Mouse (Mus musculus) heart, adult 2 months (tissue): ENCODE data around the gene Sprtn. TPM values are rescaled to one million over a fixed set of nuclear protein-coding genes. Genes with fewer than 3 reads are reported as not detected.

Experiments
- DNase-seq, 2 experiments: peaks; one replicate each; pipeline ENCODE4 v3.0.0; 2021
- H3K27ac ChIP-seq: fragments of 200-600 bp; 2 replicates; pipeline ENCODE4 v1.8.1; 2022
- H3K27me3 ChIP-seq: fragments of 200-500 bp; 2 replicates; pipeline ENCODE4 v1.6.1; 2012; ENCODE audit warnings: mild to moderate bottlenecking, low read length, inconsistent platforms, mixed read lengths; ENCODE audit not compliant: control insufficient read depth, insufficient read depth
- H3K36me3 ChIP-seq: fragments of 200-500 bp; 2 replicates; pipeline ENCODE4 v1.6.1; 2012; ENCODE audit warnings: low read length, inconsistent platforms; ENCODE audit not compliant: control insufficient read depth, insufficient read depth
- H3K4me1 ChIP-seq: fragments of 200-500 bp; 2 replicates; pipeline ENCODE4 v1.6.1; 2011; ENCODE audit warnings: low read length; ENCODE audit not compliant: control insufficient read depth, insufficient read depth
- H3K4me3 ChIP-seq: fragments of 200-600 bp; 2 replicates; pipeline ENCODE4 v1.8.1; 2022
- H3K79me2 ChIP-seq: fragments of 200-500 bp; replicated peaks from 2 replicates; pipeline ENCODE4 v1.6.1; 2012; ENCODE audit warnings: mild to moderate bottlenecking, inconsistent platforms, low read length, moderate library complexity, mixed read lengths; ENCODE audit not compliant: control insufficient read depth, insufficient read depth
- H3K9ac ChIP-seq: fragments of 200-500 bp; 2 replicates; pipeline ENCODE4 v1.6.1; 2012; ENCODE audit warnings: low read depth, mild to moderate bottlenecking, control low read depth, inconsistent platforms, low read length, mixed read lengths
- CTCF ChIP-seq: fragments of 200-600 bp; IDR thresholded peaks from 2 replicates; pipeline ENCODE4 v1.8.1; 2022; ENCODE audit warnings: antibody characterized with exemption, mild to moderate bottlenecking, moderate library complexity
- EP300 ChIP-seq: fragments of 200-500 bp; IDR thresholded peaks from 2 replicates; pipeline ENCODE4 v1.6.1; 2011; ENCODE audit warnings: low read depth, low read length, control low read depth; ENCODE audit not compliant: insufficient read depth
- POLR2A ChIP-seq: fragments of 200-500 bp; IDR thresholded peaks from 2 replicates; pipeline ENCODE4 v1.6.1; 2011; ENCODE audit warnings: mild to moderate bottlenecking, low read depth, low read length, control low read depth; ENCODE audit not compliant: insufficient read depth
- WGBS: fragments of 180-500 bp; shearing (Covaris S2); methylation state at CpG from one replicate; pipeline ENCODE4 v1.1.7; 2018; 5-methylcytosine and 5-hydroxymethylcytosine counted together
- intact Hi-C: fragments of 180-260 bp; cut with DNase I; formaldehyde crosslinking; loops from one replicate; pipeline ENCODE4 v1.15.1; 2025
- polyA plus RNA-seq: library from polyadenylated mRNA; depleted of rRNA; stranded (reverse); fragments of >200 nt; gene quantifications from 2 replicates; pipeline ENCODE4 v1.2.3, GENCODE M21; 2012
- total RNA-seq, 2 experiments: library from RNA; stranded (reverse); gene quantifications; 2 replicates each; pipeline ENCODE4 v1.2.3; 2021

The Sprtn gene
- total and polyA plus RNA-seq, 3 experiments, result 8.3 to 10.3 (median 10.3) TPM

- intact Hi-C loops, result no loop called here
- H3K27me3 ChIP-seq, result no peaks in the 10 kb centered on the region
- TF ChIP-seq EP300, result no peak
- peak overlapping the region; percentile 87 for H3K27ac ChIP-seq
- 64% methylated on average over 4 of the region's 4 CpGs for WGBS
- no peak overlapping the region for H3K4me3 ChIP-seq
- H3K9ac ChIP-seq, result no peak overlapping the region
- DNase-seq, result no peak
- H3K79me2 ChIP-seq, result peaks cover 22% of the 10 kb centered on the region
- H3K36me3 ChIP-seq, result peaks cover 11% of the 10 kb centered on the region
- H3K4me1 ChIP-seq, result peaks cover 25% of the 10 kb centered on the region
These were observed 39.6 kb downstream of the Sprtn start for GRCm38 (mm10) chr8:124937293-124937692.

GRCm38 (mm10) chr8:124943801-124944200 lies 46.1 kb downstream of the Sprtn start:
- H3K36me3 ChIP-seq, result peaks cover 11% of the 10 kb centered on the region
- peaks cover 30% of the 10 kb centered on the region for H3K79me2 ChIP-seq
- intact Hi-C loops, result no loop called here
- no peak for DNase-seq
- TF ChIP-seq EP300, result no peak
- no peak for TF ChIP-seq CTCF
- no peak for TF ChIP-seq POLR2A
- peak overlapping the region; percentile 15; the same call in 1 of the 2 replicates for H3K27ac ChIP-seq
- H3K27me3 ChIP-seq, result no peaks in the 10 kb centered on the region
- WGBS, result 68% methylated on average over 6 of the region's 6 CpGs
- H3K4me1 ChIP-seq, result peaks cover 23% of the 10 kb centered on the region
- H3K9ac ChIP-seq, result peak overlapping the region; percentile 37
- H3K4me3 ChIP-seq, result no peak overlapping the region; the same call in 1 of the 2 replicates

DNA sequence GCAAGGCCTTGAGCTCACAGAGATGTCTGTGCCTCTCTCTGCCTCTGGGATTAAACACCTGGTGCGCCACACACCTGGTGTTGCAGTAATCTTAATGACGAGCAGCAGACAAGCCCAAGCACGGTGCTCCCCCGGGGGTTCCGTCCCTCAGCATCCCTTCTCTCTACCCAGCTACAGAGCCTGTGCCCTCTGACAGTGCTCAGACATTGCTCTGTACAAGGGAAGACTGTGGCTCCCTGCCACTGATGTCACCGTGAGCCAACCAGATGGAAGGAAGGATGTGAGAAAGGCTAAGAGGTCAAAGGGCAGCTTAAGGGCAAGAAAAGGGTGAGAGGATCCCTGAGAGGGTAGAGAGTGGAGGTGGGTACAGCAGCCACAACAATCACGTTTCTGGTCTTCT lies 46.7 kb downstream of the Sprtn start:
- H3K27ac ChIP-seq, result peak overlapping the region; percentile 23; the same call in 1 of the 2 replicates

DNA sequence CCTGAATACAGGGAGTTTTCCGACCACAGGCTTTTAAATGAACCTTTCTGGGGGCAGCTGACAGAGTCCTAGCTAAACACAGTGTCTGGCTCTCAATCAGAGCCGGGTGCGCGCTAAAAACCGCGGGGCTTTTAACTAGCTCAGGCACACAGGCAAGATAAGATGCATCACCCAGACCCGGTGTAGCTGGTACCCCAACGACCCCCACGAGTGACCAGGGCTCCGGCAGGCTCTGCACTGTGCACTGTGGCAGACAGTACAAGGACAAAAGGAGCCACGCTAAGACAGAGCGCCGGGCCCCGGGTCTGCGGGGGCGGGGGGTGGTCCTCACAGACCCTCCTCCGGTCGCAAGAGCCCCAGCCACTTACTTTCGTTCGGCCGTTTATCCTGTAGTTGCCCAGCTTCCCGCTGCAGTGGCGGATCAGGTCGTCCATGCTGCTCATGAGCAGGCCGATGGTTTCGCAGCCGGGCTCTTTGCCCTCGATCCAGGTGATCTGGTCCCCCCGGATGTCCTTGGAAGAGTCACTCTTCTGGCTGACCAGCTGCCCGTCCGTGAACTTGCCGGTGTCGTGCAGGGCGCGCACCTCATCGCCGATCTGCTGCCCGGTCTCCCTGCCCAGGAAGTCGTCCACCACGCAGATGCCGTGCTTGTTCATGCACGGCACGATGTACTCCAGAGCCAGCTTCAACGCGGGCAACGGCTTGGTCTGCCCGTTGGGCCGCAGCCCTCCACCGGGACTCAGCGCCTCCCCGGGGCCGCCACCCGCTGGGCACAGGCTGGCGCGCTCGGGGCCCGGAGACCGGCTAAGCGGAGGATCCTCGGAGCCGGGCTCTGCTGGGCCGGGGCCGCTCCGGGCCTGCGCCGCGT lies 50.4 kb downstream of the Sprtn start:
- intact Hi-C loops, result loop anchor here (2.0 to 5.0 kb wide), 2 partner anchors 36 to 51 kb away; partner anchors contain the start of genes Exoc8 and Sprtn
- peaks cover 7% of the 10 kb centered on the region for H3K36me3 ChIP-seq
- under 1% methylated on average over 67 of the region's 67 CpGs for WGBS
- H3K27ac ChIP-seq, result peak overlapping the region; percentile 90
- no peaks in the 10 kb centered on the region for H3K27me3 ChIP-seq
- peak overlapping the region; percentile 89 for H3K4me3 ChIP-seq
- TF ChIP-seq EP300, result 0 out of 2 replicates have a peak, but pooled peaks have one; percentile 22
- no peak for TF ChIP-seq POLR2A
- H3K4me1 ChIP-seq, result peaks cover 24% of the 10 kb centered on the region
- H3K79me2 ChIP-seq, result peaks cover 16% of the 10 kb centered on the region
- peak overlapping the region; percentile 100 for H3K9ac ChIP-seq
- peak; percentile 63 to 75 for DNase-seq

More for the DNA sequence above, 46.7 kb downstream of the Sprtn start:
- Histone ChIP-seq H3K27me3 (no peaks in the 10 kb centered on the region), H3K4me3 (peak overlapping the region; percentile 20; the same call in 1 of the 2 replicates), H3K36me3 (peaks cover 11% of the 10 kb centered on the region), H3K4me1 (peaks cover 23% of the 10 kb centered on the region), H3K9ac (no peak overlapping the region; the same call in 1 of the 2 replicates), H3K79me2 (peaks cover 29% of the 10 kb centered on the region)
- 48% methylated on average over 7 of the region's 7 CpGs for WGBS
- TF ChIP-seq POLR2A (no peak), EP300 (no peak), CTCF (no peak)
- peak in 1 of 2 experiments; percentile 30 for DNase-seq
- intact Hi-C loops, result no loop called here

DNA sequence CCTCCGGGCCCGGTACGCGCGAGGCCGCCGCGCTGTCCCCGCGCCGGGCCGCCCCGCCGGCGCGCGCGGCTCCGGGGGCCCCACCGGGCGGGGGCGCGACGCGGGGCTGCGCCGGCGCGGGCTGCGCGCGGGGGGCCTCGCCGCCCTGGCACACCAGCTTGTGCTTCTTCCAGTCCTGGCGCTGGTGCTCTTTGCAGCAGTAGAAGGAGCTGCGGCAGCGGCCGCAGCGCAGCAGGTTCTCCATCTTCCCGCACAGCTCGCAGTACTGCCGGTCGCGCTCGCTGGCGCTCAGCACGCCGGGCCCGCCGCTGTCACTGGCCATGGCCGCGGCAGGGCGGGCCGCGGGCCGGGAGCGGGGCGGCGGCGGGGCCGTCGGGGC lies 51.0 kb downstream of the Sprtn start:
- Histone ChIP-seq H3K4me3 (peak overlapping the region; percentile 89), H3K27me3 (no peaks in the 10 kb centered on the region), H3K36me3 (peaks cover 7% of the 10 kb centered on the region), H3K27ac (peak overlapping the region; percentile 90), H3K4me1 (peaks cover 20% of the 10 kb centered on the region), H3K9ac (peak overlapping the region; percentile 100), H3K79me2 (peaks cover 13% of the 10 kb centered on the region; the same call in 1 of the 2 replicates)
- TF ChIP-seq POLR2A, result no peak
- TF ChIP-seq CTCF, result no peak
- no peak for TF ChIP-seq EP300
- DNase-seq, result peak in 1 of 2 experiments; percentile 63
- intact Hi-C loops, result loop anchor here (5.0 kb wide), 1 partner anchor 36 kb away; no protein-coding TSS in a partner anchor
- WGBS, result 7% methylated on average over 60 of the region's 62 CpGs
